Mouse (Mus musculus) E14TG2a.4 (cell line): Measurements from ENCODE around the gene Rnft2.

Experiments used
- CTCF ChIP-seq: conservative IDR thresholded peaks from 2 replicates; pipeline ENCODE4 v1.5.1; 2014; ENCODE audit warnings: low read length
- NANOG ChIP-seq: IDR thresholded peaks from 2 replicates; pipeline ENCODE4 v1.6.1; 2014; ENCODE audit warnings: borderline replicate concordance, low read length, mixed read lengths

- TF ChIP-seq CTCF (no peak), NANOG (no peak)
Observed at GRCm38 (mm10) chr5:118273446-118273845, 28.5 kb upstream of the Rnft2 start.
